Mouse (Mus musculus): ENCODE measurements around the gene Gm2115.

Gene Gm2115

GRCm38 (mm10) chr7:84528796-84529533 lies at the start of gene Gm2115:
Gene Gm2115 (plus strand): TSS chr7:84528954.
- DNase-seq (ENCODE audit: low read depth in 2 of 2, low spot score in 2 of 2), result no peak

- DNase-seq (ENCODE audit: low read depth in 2 of 2, low spot score in 2 of 2), result no peak
Measured at GRCm38 (mm10) chr7:84483447-84484407, 45.0 kb upstream of the Gm2115 start.

GRCm38 (mm10) chr7:84486485-84486884 lies 42.3 kb upstream of the Gm2115 start:
- DNase-seq (ENCODE audit: low read depth in 2 of 2, low spot score in 2 of 2), result no peak

- DNase-seq (ENCODE audit: low read depth in 2 of 2, low spot score in 2 of 2), result no peak
Measured at GRCm38 (mm10) chr7:84503163-84503562, 25.6 kb upstream of the Gm2115 start.

GRCm38 (mm10) chr7:84518533-84519198 lies 10.1 kb upstream of the Gm2115 start:
- DNase-seq (ENCODE audit: low read depth in 2 of 2, low spot score in 2 of 2), result no peak

GRCm38 (mm10) chr7:84521329-84521728 lies 7.4 kb upstream of the Gm2115 start:
- DNase-seq (ENCODE audit: low read depth in 2 of 2, low spot score in 2 of 2), result no peak

GRCm38 (mm10) chr7:84522426-84522825 lies 6.3 kb upstream of the Gm2115 start:
- DNase-seq (ENCODE audit: low read depth in 2 of 2, low spot score in 2 of 2), result no peak

GRCm38 (mm10) chr7:84526171-84526570 lies 2.6 kb upstream of the Gm2115 start:
- no peak for DNase-seq (ENCODE audit: low read depth in 2 of 2, low spot score in 2 of 2)

GRCm38 (mm10) chr7:84532795-84533194 lies 4.0 kb downstream of the Gm2115 start:
- DNase-seq (ENCODE audit: low read depth in 2 of 2, low spot score in 2 of 2), result no peak

- no peak for DNase-seq (ENCODE audit: low read depth in 2 of 2, low spot score in 2 of 2)
Measured at GRCm38 (mm10) chr7:84534632-84535031, 5.9 kb downstream of the Gm2115 start.

GRCm38 (mm10) chr7:84544946-84545345 lies 16.2 kb downstream of the Gm2115 start:
- DNase-seq (ENCODE audit: low read depth in 2 of 2, low spot score in 2 of 2), result no peak

- DNase-seq (ENCODE audit: low read depth in 2 of 2, low spot score in 2 of 2), result no peak
Measured at GRCm38 (mm10) chr7:84546667-84547066, 17.9 kb downstream of the Gm2115 start.

GRCm38 (mm10) chr7:84551472-84551871 lies 22.7 kb downstream of the Gm2115 start:
- DNase-seq (ENCODE audit: low read depth in 2 of 2, low spot score in 2 of 2), result no peak

GRCm38 (mm10) chr7:84555294-84555693 lies 26.5 kb downstream of the Gm2115 start:
- no peak for DNase-seq (ENCODE audit: low read depth in 2 of 2, low spot score in 2 of 2)

- no peak for DNase-seq (ENCODE audit: low read depth in 2 of 2, low spot score in 2 of 2)
Measured at GRCm38 (mm10) chr7:84557332-84557731, 28.6 kb downstream of the Gm2115 start.

GRCm38 (mm10) chr7:84560500-84560899 lies 31.7 kb downstream of the Gm2115 start:
- DNase-seq (ENCODE audit: low read depth in 2 of 2, low spot score in 2 of 2), result no peak

GRCm38 (mm10) chr7:84564236-84564635 lies 35.5 kb downstream of the Gm2115 start:
- DNase-seq (ENCODE audit: low read depth in 2 of 2, low spot score in 2 of 2), result no peak

GRCm38 (mm10) chr7:84566200-84566599 lies 37.4 kb downstream of the Gm2115 start:
- no peak for DNase-seq (ENCODE audit: low read depth in 2 of 2, low spot score in 2 of 2)

GRCm38 (mm10) chr7:84577034-84577433 lies 48.3 kb downstream of the Gm2115 start:
- DNase-seq (ENCODE audit: low read depth in 2 of 2, low spot score in 2 of 2), result no peak

- DNase-seq (ENCODE audit: low read depth in 2 of 2, low spot score in 2 of 2), result no peak
Measured at GRCm38 (mm10) chr7:84578841-84579240, 50.1 kb downstream of the Gm2115 start.

GRCm38 (mm10) chr7:84579769-84580168 lies 51.0 kb downstream of the Gm2115 start:
- DNase-seq (ENCODE audit: low read depth in 2 of 2, low spot score in 2 of 2), result no peak

GRCm38 (mm10) chr7:84585086-84585485 lies 56.3 kb downstream of the Gm2115 start:
- DNase-seq (ENCODE audit: low read depth in 2 of 2, low spot score in 2 of 2), result no peak
